Mouse (Mus musculus) thymus, postnatal 0 days (tissue): Measurements from ENCODE around the gene Cubn. TPM values are rescaled to one million over a fixed set of nuclear protein-coding genes. Genes with fewer than 3 reads are reported as not detected.
A peak's percentile ranks its signal among the peaks of the same experiment; 100 is the strongest.

Experiments
- DNase-seq: peaks from one replicate; pipeline ENCODE4 v3.0.0-alpha.2; 2015; ENCODE audit warnings: low spot score
- polyA plus RNA-seq: library from polyadenylated mRNA; unstranded; fragments of >200 nt; fragmentation: Nextera tagmentation; extraction: Ambion mirVana; gene quantifications from 2 replicates; pipeline ENCODE4 v1.2.1, GENCODE M21; 2015

The Cubn gene
- polyA plus RNA-seq, 1 experiment from 2014 or later, result not detected

GRCm38 (mm10) chr2:13258606-13259005 is 233.0 kb downstream of the Cubn start:
- DNase-seq, result no peak

- no peak for DNase-seq
Measured at GRCm38 (mm10) chr2:13240711-13241110, 250.9 kb downstream of the Cubn start.

GRCm38 (mm10) chr2:13237140-13237901 is 254.3 kb downstream of the Cubn start:
- DNase-seq, result peak; percentile 75

GRCm38 (mm10) chr2:13235696-13236095 is 255.9 kb downstream of the Cubn start:
- no peak for DNase-seq

GRCm38 (mm10) chr2:13234796-13235195 is 256.8 kb downstream of the Cubn start:
- DNase-seq, result no peak

GRCm38 (mm10) chr2:13233902-13234301 is 257.7 kb downstream of the Cubn start:
- DNase-seq, result no peak

GRCm38 (mm10) chr2:13233254-13233835 is 258.3 kb downstream of the Cubn start:
- DNase-seq, result peak; percentile 32

GRCm38 (mm10) chr2:13232305-13232704 is 259.3 kb downstream of the Cubn start:
- no peak for DNase-seq

- no peak for DNase-seq
Measured at GRCm38 (mm10) chr2:13229686-13230085, 261.9 kb downstream of the Cubn start.

Other genes with a start within 250 kb of the Cubn start
- 57.6 and 69.2 TPM in 2 replicates for gene Rsu1, start 220.4 kb downstream of the Cubn start, polyA plus RNA-seq
- 16.5 and 17.2 TPM in 2 replicates for gene Trdmt1, start 52.9 kb upstream of the Cubn start, polyA plus RNA-seq
- 227 and 232 TPM in 2 replicates for gene Vim, start 82.1 kb upstream of the Cubn start, polyA plus RNA-seq